Mouse (Mus musculus) ES-Bruce4 (cell line): ENCODE measurements at regions not wholly inside any gene's neighbourhood (a gene's known extent, or its start where the extent isn't known, plus 50 kb on each side); places are given as distances from the start of the nearest gene placed in this dataset.

ENCODE experiments used
- CTCF ChIP-seq: IDR thresholded peaks from one replicate; pipeline ENCODE4 v1.8.1; 2011; ENCODE audit warnings: low read depth, low read length
- EP300 ChIP-seq: IDR thresholded peaks from 2 replicates; pipeline ENCODE4 v1.6.1; 2011; ENCODE audit warnings: low read depth, low read length; ENCODE audit not compliant: insufficient read depth
- POLR2A ChIP-seq: IDR thresholded peaks from one replicate; pipeline ENCODE4 v1.8.1; 2011; ENCODE audit warnings: low read length; ENCODE audit not compliant: insufficient read depth

- TF ChIP-seq POLR2A (no peak), CTCF (no peak), EP300 (no peak)
These were observed 280.4 kb downstream of the Tgfb2 start for GRCm38 (mm10) chr1:186425421-186425820.
